Mouse (Mus musculus) lung, embryonic 16.5 days (tissue): ENCODE results near the gene Fmo9. TPM values are rescaled to one million over a fixed set of nuclear protein-coding genes. Genes with fewer than 3 reads are reported as not detected.

Source experiments
- microRNA-seq: library from miRNA; unstranded; fragments of <30 nt; microRNA quantifications from one replicate; pipeline ENCODE4, GENCODE M21; 2016
- polyA plus RNA-seq: library from polyadenylated mRNA; unstranded; fragments of >200 nt; fragmentation: Nextera tagmentation; extraction: Ambion mirVana; gene quantifications from 2 replicates; pipeline ENCODE4 v1.2.1, GENCODE M21; 2015

Gene Fmo9
- polyA plus RNA-seq, 1 experiment from 2014 or later: not detected

Small RNAs within 50 kb of the gene (microRNA-seq; reads per million reads assigned to microRNA genes)
- not detected for gene Gm22992

Other genes with a start within 250 kb of the Fmo9 start
- gene Gm4846, start 184.3 kb downstream of the Fmo9 start, polyA plus RNA-seq: not detected in 2 replicates
- not detected in 2 replicates for gene Gm4847, start 34.2 kb downstream of the Fmo9 start, polyA plus RNA-seq